Mouse (Mus musculus) liver, adult 2 months (tissue): ENCODE measurements around the gene Ubr4.

Experiments
- CTCF ChIP-seq: fragments of 200-500 bp; IDR thresholded peaks from 2 replicates; pipeline ENCODE4 v1.5.1; 2011; ENCODE audit warnings: low read depth, low read length, control low read depth
- POLR2A ChIP-seq: fragments of 200-500 bp; IDR thresholded peaks from 2 replicates; pipeline ENCODE4 v1.6.1; 2011; ENCODE audit warnings: low read length, control low read depth; ENCODE audit not compliant: insufficient read depth; ENCODE audit errors: extremely low read depth

GRCm38 (mm10) chr4:139389557-139389956 lies 37.1 kb downstream of the Ubr4 start:
- no peak for TF ChIP-seq CTCF
- no peak for TF ChIP-seq POLR2A
